Mouse (Mus musculus) lung, adult 10 weeks (tissue): ENCODE measurements around the gene Rnf44. TPM values are rescaled to one million over a fixed set of nuclear protein-coding genes. Genes with fewer than 3 reads are reported as not detected.

Experiments used
- polyA plus RNA-seq: library from polyadenylated mRNA; stranded (reverse); fragments of 350-450 nt; fragmentation: Illumina TruSeq; extraction: RNeasy Lipid Tissue Mini Kit (QIAGEN cat#74804); gene quantifications from one replicate; pipeline ENCODE4 v1.2.3, GENCODE M21; 2014; ENCODE audit warnings: low read depth, low replicate concordance; ENCODE audit not compliant: insufficient read depth

Rnf44 gene
- 30.2 TPM for polyA plus RNA-seq

GRCm38 (mm10) chr13:54693558-54694347 is at the start of gene Rnf44:
Gene Rnf44, minus strand, starts transcription at chr13:54693907.

GRCm38 (mm10) chr13:54701243-54701642 is 7.5 kb upstream of the Rnf44 start, which contains the start of gene Cdhr2:
Gene Cdhr2, plus strand, starts transcription at chr13:54701461.

Other genes starting within 250 kb of the Rnf44 start
- 17.2 TPM for gene Thoc3, start 225.1 kb downstream of the Rnf44 start, polyA plus RNA-seq
- 1.8 TPM for gene Simc1, start 190.1 kb downstream of the Rnf44 start, polyA plus RNA-seq
- 58.1 TPM for gene 4833439L19Rik, start 128.5 kb downstream of the Rnf44 start, polyA plus RNA-seq
- gene Arl10, start 118.9 kb downstream of the Rnf44 start, polyA plus RNA-seq = 6.6 TPM
- gene Nop16, start 103.8 kb downstream of the Rnf44 start, polyA plus RNA-seq = 19.5 TPM
- 143 TPM for gene Higd2a, start 103.7 kb downstream of the Rnf44 start, polyA plus RNA-seq
- 110 TPM for gene Cltb, start 82.6 kb downstream of the Rnf44 start, polyA plus RNA-seq
- gene Faf2, start 72.1 kb downstream of the Rnf44 start, polyA plus RNA-seq = 15.4 TPM
- not detected for gene Cdhr2, start 7.6 kb upstream of the Rnf44 start, polyA plus RNA-seq
- 0.06 TPM for gene Gprin1, start 56.0 kb upstream of the Rnf44 start, polyA plus RNA-seq
- gene Sncb, start 72.7 kb upstream of the Rnf44 start, polyA plus RNA-seq = not detected
- gene Eif4e1b, start 90.1 kb upstream of the Rnf44 start, polyA plus RNA-seq = not detected
- gene Tspan17, start 95.5 kb upstream of the Rnf44 start, polyA plus RNA-seq = 33.8 TPM